Mouse (Mus musculus) C2C12 (cell line): ENCODE data around the gene Ciz1.

Source experiments
- CEBPB ChIP-seq: IDR thresholded peaks from one replicate; pipeline ENCODE4 v1.6.1; 2011; ENCODE audit warnings: low read depth, mild to moderate bottlenecking, control low read depth, moderate library complexity
- CTCF ChIP-seq: IDR thresholded peaks from one replicate; pipeline ENCODE4 v1.5.1; 2011; ENCODE audit not compliant: control insufficient read depth, insufficient read depth, insufficient read length
- MAX ChIP-seq: IDR thresholded peaks from one replicate; pipeline ENCODE4 v1.6.1; 2011; ENCODE audit warnings: mild to moderate bottlenecking, control low read depth
- USF1 ChIP-seq: IDR thresholded peaks from one replicate; pipeline ENCODE4 v1.6.1; 2011; ENCODE audit warnings: low read depth, mild to moderate bottlenecking, control low read depth, moderate library complexity

DNA sequence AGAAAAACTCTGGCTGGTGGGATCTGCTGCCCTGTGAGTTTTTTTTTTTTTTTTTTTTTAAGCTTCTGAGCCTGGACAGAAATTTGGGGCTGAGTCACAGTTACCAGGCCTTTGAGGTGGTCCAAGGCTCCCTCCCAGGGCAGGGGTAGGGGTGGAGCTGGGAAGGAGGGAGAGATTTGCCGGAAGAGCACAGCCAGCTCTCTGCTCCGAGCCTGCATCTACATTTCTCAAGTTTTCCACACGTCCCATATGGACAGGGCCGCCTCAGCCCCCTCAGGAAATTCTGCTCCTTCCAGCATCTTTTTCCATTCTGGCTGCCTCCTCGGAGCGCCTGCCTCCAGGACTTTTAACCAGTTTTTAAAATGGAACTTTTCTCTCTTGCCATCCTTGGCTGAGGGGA lies 22.6 kb upstream of the Ciz1 start:
- TF ChIP-seq CTCF (no peak), USF1 (no peak), MAX (no peak), CEBPB (no peak)
